Mouse (Mus musculus) left cerebral cortex, postnatal 4 days (tissue): ENCODE results near the gene Gbp2. TPM values are rescaled to one million over a fixed set of nuclear protein-coding genes. Genes with fewer than 3 reads are reported as not detected.

Experiments
- microRNA-seq: library from miRNA; unstranded; fragments of <30 nt; microRNA quantifications from one replicate; pipeline ENCODE4 v1.2.0, GENCODE M21; 2022
- total RNA-seq, 2 experiments: library from RNA; stranded (reverse); gene quantifications; 2 replicates each; pipeline ENCODE4 v1.2.3; 2021

Gbp2 gene
- total RNA-seq, 2 experiments from 2014 or later, result 0.77 to 0.90 TPM

Small RNAs within 50 kb of the gene (microRNA-seq; reads per million reads assigned to microRNA genes)
- not detected for gene Mir6381

Other genes starting within 250 kb of the Gbp2 start
- gene Pdlim5, start 224.9 kb upstream of the Gbp2 start, total RNA-seq, result 10 to 100 TPM; 16.7 to 19.3 TPM
- gene Gbp5, start 126.6 kb upstream of the Gbp2 start, total RNA-seq, result 1 to 10 TPM; 1.2 to 1.4 TPM
- gene Gbp7, start 90.3 kb upstream of the Gbp2 start, total RNA-seq, result 1 to 10 TPM; 2.5 to 2.8 TPM
- gene Gbp3, start 60.6 kb upstream of the Gbp2 start, total RNA-seq, result 1 to 10 TPM; 2.9 to 3.5 TPM
- gene Gbp2b, start 25.8 kb upstream of the Gbp2 start, total RNA-seq, result not detected
- 1 to 10 TPM; 2.8 to 3.3 TPM for gene Kyat3, start 80.4 kb downstream of the Gbp2 start, total RNA-seq
- gene Gtf2b, start 144.4 kb downstream of the Gbp2 start, total RNA-seq, result 10 to 100 TPM; 32.3 to 32.9 TPM